Mouse (Mus musculus): Measurements from ENCODE around the gene Lrp4. TPM values are rescaled to one million over a fixed set of nuclear protein-coding genes. Genes with fewer than 3 reads are reported as not detected.

Lrp4 gene
- total RNA-seq, 2 experiments from 2014 or later = 21.0 to 23.1 TPM

GRCm38 (mm10) chr2:91480805-91481514, 23.6 kb downstream of the Lrp4 start:
- peak; percentile 60 to 69 for DNase-seq (ENCODE audit: low spot score in 2 of 2)

GRCm38 (mm10) chr2:91484698-91485097, 27.4 kb downstream of the Lrp4 start:
- DNase-seq (ENCODE audit: low spot score in 2 of 2) = no peak

- DNase-seq (ENCODE audit: low spot score in 2 of 2) = no peak
Measured at GRCm38 (mm10) chr2:91485256-91485655, 27.9 kb downstream of the Lrp4 start.

DNA sequence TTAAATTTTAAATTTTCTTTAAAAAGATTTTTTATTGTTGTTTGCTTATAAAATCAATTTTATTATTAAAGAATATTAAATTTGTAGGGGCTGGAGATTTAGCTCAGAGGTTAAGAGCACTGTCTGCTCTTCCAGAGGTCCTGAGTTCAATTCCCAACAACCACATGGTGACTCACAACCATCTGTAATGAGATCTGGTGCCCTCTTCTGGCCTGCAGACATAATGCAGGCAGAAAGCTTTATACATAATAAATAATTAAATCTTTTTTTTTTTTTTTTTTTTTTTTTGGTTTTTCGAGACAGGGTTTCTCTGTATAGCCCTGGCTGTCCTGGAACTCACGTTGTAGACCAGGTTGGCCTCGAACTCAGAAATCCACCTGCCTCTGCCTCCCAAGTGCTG, 30.0 kb downstream of the Lrp4 start:
- DNase-seq (ENCODE audit: low spot score in 2 of 2) = peak in 1 of 2 experiments; percentile 22

- no peak for DNase-seq (ENCODE audit: low spot score in 2 of 2)
Measured at GRCm38 (mm10) chr2:91492071-91492635, 34.8 kb downstream of the Lrp4 start.

DNA sequence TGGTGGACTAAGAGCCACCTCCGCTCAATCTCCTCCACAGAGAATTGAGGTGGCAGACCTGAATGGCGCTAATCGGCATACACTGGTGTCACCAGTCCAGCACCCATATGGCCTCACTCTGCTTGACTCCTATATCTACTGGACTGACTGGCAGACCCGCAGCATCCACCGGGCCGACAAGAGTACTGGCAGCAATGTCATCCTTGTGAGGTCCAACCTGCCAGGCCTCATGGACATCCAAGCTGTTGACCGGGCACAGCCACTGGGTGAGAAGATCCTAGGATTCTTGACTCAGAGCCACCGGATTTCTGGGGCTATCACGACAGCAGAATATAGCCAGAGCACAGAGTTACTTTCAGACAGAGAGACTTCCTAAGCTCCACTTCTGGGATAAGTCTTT, 36.7 kb downstream of the Lrp4 start:
- no peak for DNase-seq (ENCODE audit: low spot score in 2 of 2)

DNA sequence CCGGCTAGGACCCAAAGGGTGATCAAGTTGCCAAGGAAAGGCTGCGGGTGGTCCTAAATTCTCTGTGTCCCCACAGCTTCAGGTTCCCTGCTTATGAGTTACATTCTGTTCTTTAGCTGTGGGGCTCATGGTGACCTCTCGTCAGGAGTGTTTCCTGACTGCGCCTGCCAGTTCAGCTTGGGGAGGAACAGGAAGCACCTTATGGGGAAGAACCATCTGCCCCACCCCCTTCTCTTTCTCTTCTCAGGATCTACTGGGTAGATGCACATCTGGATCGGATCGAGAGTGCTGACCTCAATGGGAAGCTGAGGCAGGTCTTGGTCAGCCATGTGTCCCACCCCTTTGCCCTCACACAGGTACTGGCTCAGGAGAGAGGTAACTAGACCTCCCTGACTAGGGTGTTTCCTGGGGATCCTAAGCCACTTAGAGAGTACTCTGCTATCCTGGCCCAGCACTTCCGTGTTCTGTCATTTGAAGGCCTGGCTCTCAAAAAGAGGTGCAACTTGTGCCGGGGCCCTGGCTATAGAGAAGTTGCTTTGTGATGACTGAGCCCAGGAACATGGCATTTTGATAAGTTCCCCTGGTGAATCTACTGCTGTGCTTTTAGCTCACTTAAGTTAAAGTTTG, 40.9 kb downstream of the Lrp4 start:
- no peak for DNase-seq (ENCODE audit: low spot score in 2 of 2)

DNA sequence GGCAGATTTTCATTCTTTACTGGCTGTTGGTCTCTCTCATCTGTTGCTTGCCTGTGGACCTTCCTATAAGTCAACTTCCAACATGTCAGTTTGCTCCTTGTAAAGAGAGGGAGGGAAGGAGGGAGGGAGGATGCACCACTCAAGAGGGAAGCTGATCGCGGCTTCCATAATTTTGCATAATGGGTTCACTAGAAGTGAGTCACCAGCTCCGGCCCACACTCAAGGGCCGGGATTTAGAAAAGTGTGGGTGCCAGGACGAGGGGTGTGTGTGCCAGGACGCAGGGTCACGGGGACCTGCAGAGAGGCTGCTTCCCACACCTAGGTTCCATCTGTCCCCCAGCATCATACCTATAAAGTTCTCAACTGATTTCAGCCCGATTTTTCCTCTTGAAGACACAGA, 50.8 kb downstream of the Lrp4 start:
- peak; percentile 15 to 39 for DNase-seq (ENCODE audit: low spot score in 2 of 2)

DNA sequence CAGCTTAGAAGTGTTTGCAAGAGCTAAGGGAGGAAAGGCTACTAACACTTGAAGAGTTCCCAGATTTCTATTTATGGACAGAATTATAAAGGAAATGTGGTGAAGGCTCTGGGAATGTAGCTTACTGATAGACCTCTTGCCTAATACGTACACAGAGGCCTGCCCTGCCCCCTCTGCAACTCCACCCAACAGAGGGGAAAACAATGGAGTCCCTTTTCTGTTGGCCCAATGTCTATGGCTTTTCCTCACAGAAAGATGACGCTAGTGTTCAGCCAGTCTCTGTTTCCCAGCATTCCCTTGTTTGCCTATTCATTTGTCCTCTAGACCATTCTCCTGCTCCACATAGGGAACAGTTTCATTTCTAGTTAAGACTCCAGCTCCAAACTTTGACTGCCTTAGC, 59.9 kb downstream of the Lrp4 start:
- peak in 1 of 2 experiments; percentile 12 for DNase-seq (ENCODE audit: low spot score in 2 of 2)

DNA sequence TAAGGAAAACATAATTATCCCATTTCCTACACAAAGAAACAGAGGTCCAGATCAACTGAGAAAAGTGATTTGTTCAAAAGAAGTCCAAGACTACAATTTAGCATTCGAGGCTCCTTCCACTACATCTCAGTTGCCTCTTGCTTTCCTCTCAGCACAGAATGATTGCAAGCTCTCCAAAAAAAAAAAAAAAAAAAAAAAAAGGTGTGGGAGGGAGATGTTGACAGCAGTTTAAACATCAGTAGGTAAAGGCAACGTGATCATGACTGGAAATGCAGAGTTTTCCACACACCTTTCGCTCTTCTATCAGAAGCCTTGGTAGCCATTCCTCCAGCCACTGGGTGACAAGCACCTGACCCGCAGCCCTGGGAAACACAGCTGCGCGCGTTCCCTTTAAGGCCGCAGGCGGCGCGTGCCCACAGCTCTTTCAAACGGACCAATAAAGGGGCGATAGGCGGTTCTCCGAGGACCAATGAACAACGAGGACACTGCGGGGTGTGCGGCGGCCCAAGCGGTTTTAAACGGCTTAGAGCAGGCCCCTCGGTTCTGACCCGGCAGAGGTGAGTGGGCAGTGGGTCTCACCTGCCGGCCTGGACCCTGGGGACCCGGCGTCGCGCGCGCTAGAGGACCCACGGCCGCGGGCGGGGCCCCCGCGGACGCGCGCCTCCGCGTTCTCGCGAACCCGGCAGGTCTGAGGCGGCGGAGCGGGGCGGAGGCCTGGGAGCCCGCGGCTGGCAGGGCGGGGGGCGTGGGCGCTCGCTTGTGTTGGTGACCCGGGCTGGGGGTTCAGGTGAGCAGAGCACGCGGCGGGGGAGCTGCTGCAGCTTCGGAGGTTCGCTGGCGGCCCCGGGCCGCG, 69.2 kb downstream of the Lrp4 start, which contains the start of gene Ckap5:
Ckap5 (plus strand) TSS at position 469 of the 853 bp plus-strand sequence.
- DNase-seq (ENCODE audit: low spot score in 2 of 2) = peak; percentile 91 to 95

- DNase-seq (ENCODE audit: low spot score in 2 of 2) = peak in 1 of 2 experiments; percentile 21
Measured at GRCm38 (mm10) chr2:91527147-91527486, 69.8 kb downstream of the Lrp4 start.

DNA sequence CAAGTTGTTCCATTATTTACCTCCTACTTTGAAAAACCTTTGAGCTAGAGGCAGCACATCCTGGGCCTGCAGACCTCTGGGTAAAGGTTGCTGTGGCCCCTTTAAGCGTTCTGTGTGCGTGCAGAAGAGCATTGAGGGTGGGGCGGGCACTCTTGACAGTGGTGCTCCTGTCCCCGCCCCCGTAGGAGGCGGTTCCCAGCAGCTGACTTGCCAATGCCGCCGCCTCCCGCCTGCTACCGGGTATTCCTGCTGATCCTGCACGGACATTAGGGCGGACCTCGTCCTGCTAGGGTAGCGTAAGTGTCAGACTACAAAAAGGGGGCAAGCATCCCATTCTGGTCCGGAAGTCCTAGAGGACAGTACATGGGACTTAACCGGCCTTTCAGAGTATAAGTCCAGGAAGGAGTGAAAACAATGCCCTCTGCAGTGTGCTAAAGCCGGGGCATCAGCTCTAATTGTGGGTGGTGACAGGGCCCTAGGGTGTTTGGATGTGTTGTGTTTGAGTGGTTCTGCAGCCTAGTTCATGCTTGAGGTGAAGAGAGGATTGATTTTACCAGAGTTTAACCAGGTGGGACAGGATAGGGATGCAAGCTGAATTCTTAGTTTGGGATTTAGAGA, 80.4 kb downstream of the Lrp4 start:
- peak; percentile 58 to 69 for DNase-seq (ENCODE audit: low spot score in 2 of 2)

Other genes starting within 250 kb of the Lrp4 start
- gene Ddb2, start 220.5 kb upstream of the Lrp4 start, total RNA-seq (2021) = 10 to 100 TPM; 10.9 to 13.5 TPM
- gene Pacsin3, start 201.6 kb upstream of the Lrp4 start, total RNA-seq (2021) = 10 to 100 TPM; 45.6 to 46.1 TPM
- 10 to 100 TPM; 70.0 to 72.7 TPM for gene Arfgap2, start 192.5 kb upstream of the Lrp4 start, total RNA-seq (2021)
- gene 1110051M20Rik, start 12.8 kb upstream of the Lrp4 start, total RNA-seq (2021) = 100 to 1,000 TPM in 1 of 2 experiments, 10 to 100 TPM in 1; 92.1 to 103 TPM
- 100 to 1,000 TPM; 124 to 127 TPM for gene Ckap5, start 69.3 kb downstream of the Lrp4 start, total RNA-seq (2021)
- gene F2, start 178.9 kb downstream of the Lrp4 start, total RNA-seq (2021) = under 1 TPM in 1 of 2 experiments, not detected in 1; 0.14 TPM
- 10 to 100 TPM; 10.2 to 11.4 TPM for gene Zfp408, start 192.3 kb downstream of the Lrp4 start, total RNA-seq (2021)
- gene Arhgap1, start 192.3 kb downstream of the Lrp4 start, total RNA-seq (2021) = 10 to 100 TPM; 67.0 to 67.9 TPM